Mouse (Mus musculus): Measurements from ENCODE around the gene Matn1. TPM values are rescaled to one million over a fixed set of nuclear protein-coding genes. Genes with fewer than 3 reads are reported as not detected.

Matn1 gene
- total RNA-seq, 2 experiments from 2014 or later = not detected

GRCm38 (mm10) chr4:130918805-130919749, 25.1 kb upstream of the Matn1 start:
- no peak for DNase-seq

GRCm38 (mm10) chr4:130919750-130920356, 24.3 kb upstream of the Matn1 start:
- no peak for DNase-seq

GRCm38 (mm10) chr4:130920951-130921693, 23.1 kb upstream of the Matn1 start:
- no peak for DNase-seq

- no peak for DNase-seq
Measured at GRCm38 (mm10) chr4:130921986-130922385, 22.2 kb upstream of the Matn1 start.

GRCm38 (mm10) chr4:130926274-130926673, 17.9 kb upstream of the Matn1 start:
- no peak for DNase-seq

GRCm38 (mm10) chr4:130927821-130928220, 16.4 kb upstream of the Matn1 start:
- DNase-seq = no peak

- DNase-seq = no peak
Measured at GRCm38 (mm10) chr4:130942644-130943043, 1.5 kb upstream of the Matn1 start.

- DNase-seq = no peak
Measured at GRCm38 (mm10) chr4:130944779-130945178, 594 bp downstream of the Matn1 start.

GRCm38 (mm10) chr4:130947094-130947647, 3.0 kb downstream of the Matn1 start:
- no peak for DNase-seq

GRCm38 (mm10) chr4:130949821-130950384, 5.7 kb downstream of the Matn1 start:
- no peak for DNase-seq

GRCm38 (mm10) chr4:130952531-130952930, 8.3 kb downstream of the Matn1 start:
- DNase-seq = peak; percentile 28

GRCm38 (mm10) chr4:130957156-130957555, 13.0 kb downstream of the Matn1 start:
- DNase-seq = no peak

GRCm38 (mm10) chr4:130958812-130959211, 14.6 kb downstream of the Matn1 start:
- DNase-seq = no peak

- DNase-seq = no peak
Measured at GRCm38 (mm10) chr4:130959678-130960077, 15.5 kb downstream of the Matn1 start.

- DNase-seq = peak; percentile 93
Measured at GRCm38 (mm10) chr4:130960118-130960734, 16.0 kb downstream of the Matn1 start.

GRCm38 (mm10) chr4:130971278-130971677, 27.1 kb downstream of the Matn1 start:
- no peak for DNase-seq

- peak; percentile 78 for DNase-seq
Measured at GRCm38 (mm10) chr4:130972421-130972829, 28.2 kb downstream of the Matn1 start.

GRCm38 (mm10) chr4:130973332-130974263, 29.4 kb downstream of the Matn1 start:
- DNase-seq = no peak

- DNase-seq = peak; percentile 42
Measured at GRCm38 (mm10) chr4:130978981-130979380, 34.8 kb downstream of the Matn1 start.

- no peak for DNase-seq
Measured at GRCm38 (mm10) chr4:130984416-130985182, 40.4 kb downstream of the Matn1 start.

Measured in heart, postnatal 4 days (tissue).